Mouse (Mus musculus) small intestine, adult 2 months (tissue): ENCODE data around the gene Pth. TPM values are rescaled to one million over a fixed set of nuclear protein-coding genes. Genes with fewer than 3 reads are reported as not detected.

ENCODE experiments used
- H3K27ac ChIP-seq: fragments of 200-500 bp; 2 replicates; pipeline ENCODE4 v1.5.1; 2012; ENCODE audit warnings: low read depth, low read length, control low read depth, inconsistent platforms; ENCODE audit not compliant: insufficient read depth
- H3K27me3 ChIP-seq: fragments of 200-500 bp; 2 replicates; pipeline ENCODE4 v1.6.1; 2012; ENCODE audit warnings: mild to moderate bottlenecking, moderate library complexity, low read length, inconsistent platforms; ENCODE audit not compliant: control insufficient read depth, insufficient read depth
- H3K36me3 ChIP-seq: fragments of 200-500 bp; 2 replicates; pipeline ENCODE4 v1.6.1; 2012; ENCODE audit warnings: mild to moderate bottlenecking, low read length, control low read depth, inconsistent platforms; ENCODE audit not compliant: control insufficient read depth, insufficient read depth
- H3K4me1 ChIP-seq: fragments of 200-500 bp; 2 replicates; pipeline ENCODE4 v1.6.1; 2012; ENCODE audit warnings: low read length, inconsistent platforms, mixed read lengths; ENCODE audit not compliant: control insufficient read depth, insufficient read depth, insufficient read length
- H3K4me3 ChIP-seq: fragments of 200-500 bp; 2 replicates; pipeline ENCODE4 v1.5.1; 2012; ENCODE audit warnings: low read depth, mild to moderate bottlenecking, control low read depth, inconsistent platforms, low read length, moderate library complexity
- CTCF ChIP-seq: fragments of 200-500 bp; IDR thresholded peaks from 2 replicates; pipeline ENCODE4 v1.5.1; 2012; ENCODE audit warnings: low read depth, mild to moderate bottlenecking, control low read depth, inconsistent platforms, low read length, moderate library complexity, mixed read lengths; ENCODE audit not compliant: insufficient replicate concordance, insufficient read length; ENCODE audit errors: extremely low read depth
- POLR2A ChIP-seq: fragments of 200-500 bp; IDR thresholded peaks from 2 replicates; pipeline ENCODE4 v1.6.1; 2012; ENCODE audit warnings: low read depth, mild to moderate bottlenecking, control low read depth, inconsistent platforms, low read length, moderate library complexity
- WGBS: fragments of 180-500 bp; shearing (Covaris S2); methylation state at CpG from one replicate; pipeline ENCODE4 v1.1.7; 2018; 5-methylcytosine and 5-hydroxymethylcytosine counted together
- polyA plus RNA-seq: library from polyadenylated mRNA; depleted of rRNA; stranded (reverse); fragments of >200 nt; gene quantifications from 2 replicates; pipeline ENCODE4 v1.2.3, GENCODE M21; 2012

Gene Pth
- polyA plus RNA-seq, 1 experiment: not detected

DNA sequence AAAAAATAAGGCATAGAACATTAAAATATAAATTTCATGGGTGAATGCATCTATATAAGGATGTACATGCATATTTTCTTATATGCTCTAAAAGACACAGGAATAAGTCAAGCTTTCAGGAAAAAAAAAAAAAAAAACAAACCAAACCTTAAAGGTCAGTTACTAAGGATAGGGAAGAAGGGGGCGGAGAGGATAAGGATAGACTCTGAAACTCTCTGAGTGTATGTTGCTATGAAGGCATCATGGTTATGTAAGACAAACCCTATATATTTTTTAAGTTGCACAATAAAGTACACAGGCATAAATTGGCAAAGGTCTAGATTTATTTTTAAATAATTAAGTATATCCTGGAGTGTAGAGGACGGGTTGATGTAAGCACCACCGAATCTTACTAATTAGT, 26.9 kb upstream of the Pth start:
- Histone ChIP-seq H3K4me1 (peaks cover 6% of the 10 kb centered on the region; the same call in 1 of the 2 replicates), H3K27me3 (no peaks in the 10 kb centered on the region), H3K27ac (no peak overlapping the region), H3K4me3 (no peak overlapping the region), H3K36me3 (no peaks in the 10 kb centered on the region)
- TF ChIP-seq POLR2A (no peak), CTCF (no peak)
- WGBS: 89% methylated on average over 3 of the region's 3 CpGs

DNA sequence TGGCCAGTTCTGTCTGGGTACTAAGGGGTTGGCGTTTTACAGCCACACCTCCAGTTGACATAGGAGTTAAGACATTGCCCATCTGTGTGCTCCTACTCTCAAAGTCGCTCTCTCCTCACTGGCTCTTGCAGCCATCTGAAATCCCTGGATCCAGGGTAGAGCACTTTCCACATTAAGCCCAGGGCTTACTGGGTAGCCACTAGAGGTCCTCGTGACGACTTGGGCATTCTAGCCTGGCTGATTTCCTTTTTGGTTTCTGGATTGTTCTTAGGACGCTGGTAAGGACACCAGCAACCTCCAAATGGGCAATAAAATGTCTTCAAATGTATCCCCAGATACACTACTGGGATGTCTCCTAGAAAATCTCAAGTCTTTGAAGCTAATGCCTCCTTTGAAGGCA, 20.3 kb upstream of the Pth start:
- Histone ChIP-seq H3K27ac (no peak overlapping the region), H3K4me3 (no peak overlapping the region), H3K27me3 (no peaks in the 10 kb centered on the region), H3K4me1 (no peaks in the 10 kb centered on the region), H3K36me3 (no peaks in the 10 kb centered on the region)
- TF ChIP-seq CTCF (no peak), POLR2A (no peak)
- 39% methylated on average over 5 of the region's 5 CpGs for WGBS

- no peaks in the 10 kb centered on the region for H3K27me3 ChIP-seq
- no peak overlapping the region for H3K27ac ChIP-seq
- TF ChIP-seq POLR2A (no peak), CTCF (no peak)
- H3K4me3 ChIP-seq: no peak overlapping the region
- H3K4me1 ChIP-seq: no peaks in the 10 kb centered on the region
- H3K36me3 ChIP-seq: no peaks in the 10 kb centered on the region
Observed at GRCm38 (mm10) chr7:113398083-113398482, 9.7 kb upstream of the Pth start.

DNA sequence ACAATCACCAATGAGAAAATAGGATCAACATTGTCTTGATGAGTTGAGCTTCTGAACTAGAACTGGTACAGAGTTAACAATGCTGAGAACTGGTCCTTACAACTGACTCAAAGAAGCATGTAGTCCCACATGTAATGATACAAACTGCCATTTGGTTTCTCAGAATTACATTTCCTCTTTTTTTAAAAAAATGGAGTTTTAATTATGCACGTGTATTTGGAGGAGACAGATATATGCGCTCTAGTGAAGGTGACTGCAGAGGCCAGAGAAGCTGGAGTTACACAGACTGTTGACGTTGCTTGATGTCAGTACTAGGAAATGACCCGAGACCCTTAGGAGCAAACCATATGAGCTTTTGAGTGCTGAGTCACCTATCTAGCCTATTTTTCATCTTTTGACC, 8.3 kb upstream of the Pth start:
- Histone ChIP-seq H3K4me3 (no peak overlapping the region), H3K4me1 (no peaks in the 10 kb centered on the region), H3K27me3 (no peaks in the 10 kb centered on the region), H3K36me3 (no peaks in the 10 kb centered on the region), H3K27ac (no peak overlapping the region)
- 76% methylated on average over 4 of the region's 4 CpGs for WGBS
- TF ChIP-seq POLR2A (no peak), CTCF (no peak)

DNA sequence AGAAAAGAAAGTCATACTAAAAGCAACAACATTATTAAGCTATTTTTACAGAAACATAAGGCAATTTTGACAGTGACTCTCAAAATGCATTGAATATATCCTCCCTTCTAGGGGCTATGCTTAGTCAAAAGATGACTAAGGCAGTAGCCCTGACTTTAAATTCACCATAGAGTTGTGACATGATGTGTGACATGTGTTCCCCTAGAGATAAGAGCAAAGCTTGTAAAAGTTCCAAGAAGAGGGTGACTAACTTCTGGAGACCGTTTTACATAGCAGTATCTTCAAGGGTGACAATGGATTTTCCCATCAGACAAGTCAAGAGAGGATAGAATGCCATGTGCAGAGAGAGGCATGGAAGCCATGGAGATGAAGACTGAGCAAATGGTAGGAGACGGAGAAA, 3.2 kb upstream of the Pth start:
- H3K27me3 ChIP-seq: peaks cover 2% of the 10 kb centered on the region; the same call in 1 of the 2 replicates
- 74% methylated on average over 2 of the region's 2 CpGs for WGBS
- no peaks in the 10 kb centered on the region for H3K36me3 ChIP-seq
- TF ChIP-seq POLR2A (no peak), CTCF (no peak)
- no peaks in the 10 kb centered on the region for H3K4me1 ChIP-seq
- no peak overlapping the region for H3K4me3 ChIP-seq
- H3K27ac ChIP-seq: no peak overlapping the region

- Histone ChIP-seq H3K27ac (no peak overlapping the region), H3K4me3 (no peak overlapping the region), H3K27me3 (no peaks in the 10 kb centered on the region), H3K36me3 (no peaks in the 10 kb centered on the region), H3K4me1 (no peaks in the 10 kb centered on the region)
- TF ChIP-seq CTCF: no peak
- 9% methylated on average over 7 of the region's 7 CpGs for WGBS
Observed at GRCm38 (mm10) chr7:113377875-113378658, 10.3 kb downstream of the Pth start.

DNA sequence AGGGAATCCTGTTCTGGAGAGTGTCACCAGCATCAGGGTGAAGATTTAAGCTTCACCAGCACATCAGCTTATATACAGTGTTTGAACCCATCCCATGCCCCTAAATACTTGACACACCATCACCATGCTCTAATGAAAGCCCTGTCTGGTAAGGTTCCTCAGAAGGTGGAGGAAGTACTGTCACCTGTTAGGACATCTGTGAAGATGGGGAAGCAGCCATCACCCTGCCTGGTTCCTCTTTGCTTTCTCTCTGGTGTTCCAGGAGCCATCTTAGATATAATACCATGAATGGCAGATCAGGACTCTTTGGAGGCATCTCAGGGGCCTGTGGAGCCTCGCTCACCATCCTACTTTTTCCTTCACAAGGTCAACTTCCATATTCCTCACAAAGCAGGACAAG, 15.7 kb downstream of the Pth start:
- 0 out of 2 replicates have a peak, but pooled peaks cover 2% of the 10 kb centered on the region for H3K4me1 ChIP-seq
- 89% methylated on average over 1 of the region's 1 CpGs for WGBS
- no peaks in the 10 kb centered on the region for H3K36me3 ChIP-seq
- TF ChIP-seq CTCF: no peak
- TF ChIP-seq POLR2A: no peak
- no peak overlapping the region for H3K4me3 ChIP-seq
- H3K27me3 ChIP-seq: no peaks in the 10 kb centered on the region
- no peak overlapping the region for H3K27ac ChIP-seq
